Mouse (Mus musculus): ENCODE results near the gene Cdh4.

DNA sequence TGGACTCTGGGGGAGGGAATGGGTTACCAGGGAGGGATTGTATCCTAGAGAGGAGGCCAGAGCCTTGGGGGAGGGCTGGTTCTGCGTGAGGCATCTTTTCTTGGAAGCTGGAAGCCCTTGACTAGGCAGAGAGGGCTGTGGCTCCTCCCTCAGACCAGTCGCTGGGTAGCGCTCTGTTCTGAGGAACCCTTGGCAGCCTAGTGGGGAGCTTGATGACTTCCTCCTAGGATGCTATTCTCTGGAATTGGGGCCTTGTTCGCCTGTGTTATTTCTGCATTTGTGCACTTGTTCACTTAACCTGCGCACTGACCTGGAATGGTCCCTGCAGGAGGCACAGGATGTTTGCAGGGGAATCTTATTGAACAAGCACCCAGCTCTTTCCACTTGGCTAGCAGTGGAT, 149.4 kb downstream of the Cdh4 start:
- TF ChIP-seq GATA1 (IDR thresholded peaks at IDR 0.05; ENCODE audit: low read length) (no peak), TAL1 (IDR thresholded peaks at IDR 0.05; ENCODE audit: low read length) (no peak)

Data from erythroblast, embryonic 14.5 days (primary cell).